Comparison of ENCODE assay signal across 12 mouse cellular contexts in the genomic region with DNA sequence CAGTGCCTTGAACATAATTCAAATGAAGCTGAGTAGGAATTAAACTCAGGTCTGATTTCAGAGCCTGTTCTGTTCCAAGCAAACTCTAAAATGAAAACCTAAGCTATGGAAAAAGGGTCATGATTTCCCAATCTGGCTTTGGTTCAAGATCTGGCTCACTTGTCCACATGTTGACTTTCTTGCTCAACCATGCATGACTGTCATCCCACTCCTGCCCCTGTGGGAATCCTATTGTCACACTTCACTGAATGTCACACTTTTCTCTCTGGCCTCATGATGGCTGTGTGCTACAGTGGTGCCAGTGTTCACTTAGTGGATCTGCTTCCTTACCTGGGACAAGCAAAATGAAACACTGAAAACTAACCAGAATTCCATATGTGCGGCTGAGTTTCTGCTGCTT.
DNase-seq lines count a peak whose midpoint lies in the region; ATAC-seq lines count a peak whose summit lies in the region.
"Had no signal": no experiment of that assay in that cellular context is flagged by ENCODE, and none has a peak within 500 bp of the region (broad histone marks: within the 10 kb centered on the region; RNA-seq: fewer than 3 reads in every experiment).

No protein-coding gene starts in this region.

- no peak overlapping the region for H3K9ac ChIP-seq in embryonic facial prominence, embryonic 13.5 days
- no peak overlapping the region for H3K9ac ChIP-seq in midbrain, embryonic 14.5 days (replicated peaks; ENCODE audit: low read length)
- H3K9ac ChIP-seq in midbrain, embryonic 11.5 days (ENCODE audit: low read length): no peak overlapping the region
- no peak overlapping the region for H3K9ac ChIP-seq in kidney, embryonic 16.5 days (replicated peaks; ENCODE audit: low read length)

- no peak overlapping the region for H3K4me2 ChIP-seq in embryonic facial prominence, embryonic 13.5 days
- H3K4me2 ChIP-seq in midbrain, embryonic 14.5 days (ENCODE audit: low read length): no peak overlapping the region
- H3K4me2 ChIP-seq in midbrain, embryonic 11.5 days: no peak overlapping the region
- H3K4me2 ChIP-seq in kidney, embryonic 16.5 days (replicated peaks; ENCODE audit: low read depth, low read length): no peak overlapping the region

- 84% methylated on average over 1 of the region's 1 CpGs for WGBS in embryonic facial prominence, embryonic 13.5 days
- WGBS in embryonic facial prominence, embryonic 10.5 days: 93% methylated on average over 1 of the region's 1 CpGs
- WGBS in midbrain, embryonic 14.5 days: 84% methylated on average over 1 of the region's 1 CpGs
- WGBS in midbrain, embryonic 11.5 days: 86% methylated on average over 1 of the region's 1 CpGs
- 78% methylated on average over 1 of the region's 1 CpGs for WGBS in kidney, embryonic 16.5 days

- H3K27me3 ChIP-seq in embryonic facial prominence, embryonic 13.5 days: no peaks in the 10 kb centered on the region
- H3K27me3 ChIP-seq in embryonic facial prominence, embryonic 10.5 days (replicated peaks; ENCODE audit: low read depth, poor library complexity, severe bottlenecking): no peaks in the 10 kb centered on the region
- no peaks in the 10 kb centered on the region for H3K27me3 ChIP-seq in midbrain, embryonic 14.5 days (ENCODE audit: control insufficient read depth, insufficient read depth, low read length)
- H3K27me3 ChIP-seq in midbrain, embryonic 11.5 days (ENCODE audit: control insufficient read depth, insufficient read depth, low read length): no peaks in the 10 kb centered on the region
- H3K27me3 ChIP-seq in kidney, embryonic 16.5 days (ENCODE audit: insufficient read depth, low read length): no peaks in the 10 kb centered on the region

- H3K36me3 ChIP-seq in embryonic facial prominence, embryonic 13.5 days: no peaks in the 10 kb centered on the region
- no peaks in the 10 kb centered on the region for H3K36me3 ChIP-seq in embryonic facial prominence, embryonic 10.5 days (replicated peaks)
- H3K36me3 ChIP-seq in midbrain, embryonic 14.5 days (ENCODE audit: control insufficient read depth, insufficient read depth, low read length): no peaks in the 10 kb centered on the region
- no peaks in the 10 kb centered on the region for H3K36me3 ChIP-seq in midbrain, embryonic 11.5 days (ENCODE audit: control insufficient read depth, insufficient read depth, low read length)
- no peaks in the 10 kb centered on the region for H3K36me3 ChIP-seq in kidney, embryonic 16.5 days (ENCODE audit: insufficient read depth, low read length)

- H3K4me3 ChIP-seq in embryonic facial prominence, embryonic 13.5 days: no peak overlapping the region
- H3K4me3 ChIP-seq in embryonic facial prominence, embryonic 10.5 days: no peak overlapping the region
- H3K4me3 ChIP-seq in midbrain, embryonic 14.5 days (replicated peaks; ENCODE audit: low read depth, low read length): no peak overlapping the region
- no peak overlapping the region for H3K4me3 ChIP-seq in midbrain, embryonic 11.5 days (ENCODE audit: low read depth, low read length)
- H3K4me3 ChIP-seq in kidney, embryonic 16.5 days (ENCODE audit: low read length): no peak overlapping the region

- DNase-seq in embryonic facial prominence, embryonic 10.5 days (ENCODE audit: low spot score): no peak
- DNase-seq in midbrain, embryonic 14.5 days: peak; percentile 8
- no peak for DNase-seq in midbrain, embryonic 11.5 days (ENCODE audit: low spot score, missing footprints)
- no peak for DNase-seq in heart, adult 18-20 months
- no peak for DNase-seq in embryo, embryonic 9.5 days (ENCODE audit: extremely low spot score)
- DNase-seq: cerebellum, adult 8-10 months; heart, postnatal 36 days; lung, postnatal 14 days; right cerebral cortex, postnatal 25 days had no signal

- H3K27ac ChIP-seq in embryonic facial prominence, embryonic 13.5 days: peak overlapping the region; percentile 48; the same call in 1 of the 2 replicates
- no peak overlapping the region for H3K27ac ChIP-seq in embryonic facial prominence, embryonic 10.5 days (replicated peaks)
- no peak overlapping the region for H3K27ac ChIP-seq in midbrain, embryonic 14.5 days (replicated peaks; ENCODE audit: low read depth, low read length)
- no peak overlapping the region for H3K27ac ChIP-seq in midbrain, embryonic 11.5 days (ENCODE audit: low read depth, low read length)
- H3K27ac ChIP-seq in kidney, embryonic 16.5 days (ENCODE audit: low read length): 0 out of 2 replicates have a peak overlapping the region, but pooled peaks have one; percentile 18

- H3K4me1 ChIP-seq in embryonic facial prominence, embryonic 13.5 days: peaks cover 17% of the 10 kb centered on the region
- peaks cover 6% of the 10 kb centered on the region for H3K4me1 ChIP-seq in embryonic facial prominence, embryonic 10.5 days
- H3K4me1 ChIP-seq in midbrain, embryonic 14.5 days (ENCODE audit: control insufficient read depth, insufficient read depth, low read length): no peaks in the 10 kb centered on the region
- H3K4me1 ChIP-seq in midbrain, embryonic 11.5 days (ENCODE audit: control insufficient read depth, insufficient read depth, low read length): no peaks in the 10 kb centered on the region
- H3K4me1 ChIP-seq in kidney, embryonic 16.5 days (ENCODE audit: insufficient read depth, low read length): peaks cover 11% of the 10 kb centered on the region; the same call in 1 of the 2 replicates

- H3K9me3 ChIP-seq in embryonic facial prominence, embryonic 13.5 days: no peaks in the 10 kb centered on the region
- H3K9me3 ChIP-seq in embryonic facial prominence, embryonic 10.5 days: no peaks in the 10 kb centered on the region
- H3K9me3 ChIP-seq in midbrain, embryonic 14.5 days (ENCODE audit: control insufficient read depth, low read length): no peaks in the 10 kb centered on the region
- no peaks in the 10 kb centered on the region for H3K9me3 ChIP-seq in midbrain, embryonic 11.5 days (ENCODE audit: control insufficient read depth, low read length)
- no peaks in the 10 kb centered on the region for H3K9me3 ChIP-seq in kidney, embryonic 16.5 days (ENCODE audit: low read length)

- no peak for ATAC-seq in embryonic facial prominence, embryonic 13.5 days (ENCODE audit: insufficient number of reproducible peaks, insufficient read depth, low FRiP score, low TSS enrichment, low read depth)
- no peak for ATAC-seq in midbrain, embryonic 14.5 days (ENCODE audit: low FRiP score, low TSS enrichment)
- ATAC-seq in midbrain, embryonic 11.5 days (ENCODE audit: low FRiP score): no peak
- peak; percentile 89; the same call in 1 of the 2 replicates for ATAC-seq in kidney, embryonic 16.5 days (ENCODE audit: low FRiP score, low TSS enrichment)
- ATAC-seq: intestine, embryonic 16.5 days had no signal

Comparison
In these comparisons a context has a peak if more than half of its experiments do, and no peak if none do; other contexts are left out.
1. H3K27ac ChIP-seq: peak in embryonic facial prominence, embryonic 13.5 days (single experiment) and kidney, embryonic 16.5 days (single experiment); none in embryonic facial prominence, embryonic 10.5 days (single experiment), midbrain, embryonic 14.5 days (single experiment) and midbrain, embryonic 11.5 days (single experiment).